Mouse (Mus musculus) megakaryocyte-erythroid progenitor cell, adult 5-6 weeks (primary cell): ENCODE measurements around the gene Psmg3. TPM values are rescaled to one million over a fixed set of nuclear protein-coding genes. Genes with fewer than 3 reads are reported as not detected.

Source experiments
- ATAC-seq: replicated peaks from 2 replicates; pipeline ENCODE4 v1.8.0; 2016; ENCODE audit warnings: mild to moderate bottlenecking, inconsistent platforms; ENCODE audit not compliant: severe bottlenecking, poor library complexity, low FRiP score, low TSS enrichment
- total RNA-seq, 2 experiments: library from RNA; stranded (forward) in 1 of 2; stranded (reverse) in 1 of 2; fragments of 200-1000, 215-1000 nt in 1 of 2; fragments of >200 nt in 1 of 2; fragmentation: Nextera tagmentation in 1 of 2; gene quantifications; 2 replicates each; pipeline ENCODE4 v1.2.3; 2014 to 2017

Psmg3 gene
- total RNA-seq (2014; fragmentation: Nextera tagmentation) (95.3 and 101 TPM in 2 replicates), total RNA-seq (2017) (12.7 and 16.0 TPM in 2 replicates)

GRCm38 (mm10) chr5:139826357-139827055 is at the start of gene Psmg3, which contains the start of gene Gm26938:
Gene Psmg3, minus strand, starts transcription at chr5:139826885.
Gene Gm26938, minus strand, starts transcription at chr5:139826407.
- peak; percentile 74 for ATAC-seq

GRCm38 (mm10) chr5:139871526-139871925 is 44.8 kb upstream of the Psmg3 start:
- no peak for ATAC-seq

GRCm38 (mm10) chr5:139870886-139871285 is 44.2 kb upstream of the Psmg3 start:
- ATAC-seq, result no peak

GRCm38 (mm10) chr5:139862759-139863158 is 36.1 kb upstream of the Psmg3 start:
- no peak for ATAC-seq

GRCm38 (mm10) chr5:139860328-139861104 is 33.8 kb upstream of the Psmg3 start:
- ATAC-seq, result no peak

- ATAC-seq, result no peak
These were observed 23.1 kb upstream of the Psmg3 start for GRCm38 (mm10) chr5:139849626-139850320.

- ATAC-seq, result no peak
These were observed 12.5 kb upstream of the Psmg3 start for GRCm38 (mm10) chr5:139839142-139839541.

GRCm38 (mm10) chr5:139838476-139838892 is 11.8 kb upstream of the Psmg3 start:
- ATAC-seq, result peak; percentile 49; the same call in 1 of the 2 replicates

- no peak for ATAC-seq
These were observed 9.0 kb upstream of the Psmg3 start for GRCm38 (mm10) chr5:139835706-139836105.

GRCm38 (mm10) chr5:139832125-139832524 is 5.4 kb upstream of the Psmg3 start:
- no peak for ATAC-seq

- ATAC-seq, result 0 out of 2 replicates have a peak, but pooled peaks have one; percentile 19
These were observed 4.0 kb upstream of the Psmg3 start for GRCm38 (mm10) chr5:139830734-139831133.

- no peak for ATAC-seq
These were observed 2.7 kb upstream of the Psmg3 start for GRCm38 (mm10) chr5:139829384-139829783.

- no peak for ATAC-seq
These were observed 908 bp upstream of the Psmg3 start for GRCm38 (mm10) chr5:139827593-139827992.

- 0 out of 2 replicates have a peak, but pooled peaks have one; percentile 20 for ATAC-seq
These were observed 738 bp downstream of the Psmg3 start for GRCm38 (mm10) chr5:139825947-139826346.

GRCm38 (mm10) chr5:139824531-139824930 is 2.2 kb downstream of the Psmg3 start:
- ATAC-seq, result no peak

GRCm38 (mm10) chr5:139821466-139822459 is 4.9 kb downstream of the Psmg3 start:
- ATAC-seq, result 0 out of 2 replicates have a peak, but pooled peaks have one; percentile 9

- no peak for ATAC-seq
These were observed 7.0 kb downstream of the Psmg3 start, which contains the start of gene Tmem184a for GRCm38 (mm10) chr5:139819538-139820181. Gene Tmem184a, minus strand, starts transcription at chr5:139819917.

GRCm38 (mm10) chr5:139818801-139819200 is 7.9 kb downstream of the Psmg3 start:
- ATAC-seq, result peak; percentile 63
